In the genomic region with DNA sequence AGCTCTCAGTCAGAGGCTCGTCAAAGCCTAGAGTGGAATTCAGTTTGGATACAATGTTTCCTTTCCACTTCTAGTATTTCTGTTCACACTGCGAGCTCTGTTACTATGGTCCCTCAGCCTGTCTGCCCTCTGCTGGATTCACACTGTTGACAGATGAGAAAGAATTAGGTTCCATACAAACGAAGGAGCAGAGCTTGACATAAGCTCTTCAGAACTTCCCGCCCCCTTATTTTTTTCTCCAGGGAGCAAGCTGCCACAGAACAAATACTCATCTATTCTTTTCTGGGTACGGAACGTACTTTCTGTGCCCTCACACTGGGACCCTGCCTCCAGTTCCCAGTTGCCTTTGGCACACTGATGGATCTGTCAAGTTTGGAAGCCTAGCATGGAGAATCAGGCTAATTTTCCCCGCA, we compare ENCODE assay signal across 15 mouse cellular contexts.
DNase-seq lines count a peak whose midpoint lies in the region; ATAC-seq and TF ChIP-seq lines count a peak whose summit lies in the region.
"Had no signal": no experiment of that assay in that cellular context is flagged by ENCODE, and none has a peak within 500 bp of the region (broad histone marks: within the 10 kb centered on the region; RNA-seq: fewer than 3 reads in every experiment).

No protein-coding gene starts in this region.

- peak; percentile 38 for TF ChIP-seq CTCF in kidney, postnatal 0 days (IDR thresholded peaks at IDR 0.05; ENCODE audit: low read depth)
- TF ChIP-seq CTCF in liver, postnatal 0 days (IDR thresholded peaks at IDR 0.05; ENCODE audit: low read depth) = no peak

- H3K9me3 ChIP-seq in kidney, postnatal 0 days (replicated peaks; ENCODE audit: low read length) = no peaks in the 10 kb centered on the region
- H3K9me3 ChIP-seq in kidney, embryonic 14.5 days (ENCODE audit: control insufficient read depth, low read length) = no peaks in the 10 kb centered on the region
- no peaks in the 10 kb centered on the region for H3K9me3 ChIP-seq in liver, postnatal 0 days (ENCODE audit: low read length)
- H3K9me3 ChIP-seq: forebrain, embryonic 10.5 days; liver, embryonic 12.5 days had no signal

- H3K9ac ChIP-seq in kidney, postnatal 0 days (ENCODE audit: low read depth, low read length) = no peak overlapping the region
- H3K9ac ChIP-seq in kidney, embryonic 14.5 days (ENCODE audit: low read depth, low read length) = no peak overlapping the region
- no peak overlapping the region for H3K9ac ChIP-seq in liver, postnatal 0 days (replicated peaks)
- H3K9ac ChIP-seq: liver, embryonic 12.5 days had no signal

- TF ChIP-seq EP300 in liver, postnatal 0 days (IDR thresholded peaks at IDR 0.05; ENCODE audit: low read depth) = no peak

- peak; percentile 43 to 52 for DNase-seq in cerebellum, postnatal 10 days
- DNase-seq in cerebellum, adult 9-11 months = no peak
- no peak for DNase-seq in kidney, postnatal 0 days (ENCODE audit: low spot score)
- DNase-seq in right cerebral cortex, adult 18-20 months = peak; percentile 34
- DNase-seq in right cerebral cortex, postnatal 14 days = no peak
- no peak for DNase-seq in liver, postnatal 0 days
- no peak for DNase-seq in heart, postnatal 25 days (ENCODE audit: low spot score)
- DNase-seq: heart, adult 11 months; heart, postnatal 4 days; kidney, postnatal 14 days; lung, postnatal 4 days had no signal

- WGBS in kidney, postnatal 0 days = 60% methylated on average over 7 of the region's 7 CpGs
- WGBS in kidney, embryonic 14.5 days = 69% methylated on average over 7 of the region's 7 CpGs
- WGBS in liver, postnatal 0 days (ENCODE audit: insufficient replicate concordance) = 65% methylated on average over 7 of the region's 7 CpGs

- no peaks in the 10 kb centered on the region for H3K36me3 ChIP-seq in kidney, postnatal 0 days (ENCODE audit: insufficient read depth, low read length)
- no peaks in the 10 kb centered on the region for H3K36me3 ChIP-seq in kidney, embryonic 14.5 days (ENCODE audit: control insufficient read depth, insufficient read depth, low read length)
- H3K36me3 ChIP-seq in liver, postnatal 0 days (replicated peaks; ENCODE audit: insufficient read depth, low read length) = no peaks in the 10 kb centered on the region
- H3K36me3 ChIP-seq: forebrain, embryonic 10.5 days; liver, embryonic 12.5 days had no signal

- H3K4me1 ChIP-seq in kidney, postnatal 0 days (replicated peaks; ENCODE audit: insufficient read depth, low read length) = no peaks in the 10 kb centered on the region
- no peaks in the 10 kb centered on the region for H3K4me1 ChIP-seq in kidney, embryonic 14.5 days (ENCODE audit: control insufficient read depth, insufficient read depth, low read length)
- H3K4me1 ChIP-seq in liver, postnatal 0 days (ENCODE audit: insufficient read depth) = no peaks in the 10 kb centered on the region
- H3K4me1 ChIP-seq: liver, embryonic 12.5 days had no signal

- H3K27ac ChIP-seq in kidney, postnatal 0 days = no peak overlapping the region
- H3K27ac ChIP-seq in kidney, embryonic 14.5 days (ENCODE audit: low read depth, low read length) = no peak overlapping the region
- no peak overlapping the region for H3K27ac ChIP-seq in liver, postnatal 0 days (ENCODE audit: low read depth)
- H3K27ac ChIP-seq: forebrain, embryonic 10.5 days; liver, embryonic 12.5 days had no signal

- no peak overlapping the region for H3K4me2 ChIP-seq in kidney, postnatal 0 days (ENCODE audit: low read length)
- no peak overlapping the region for H3K4me2 ChIP-seq in kidney, embryonic 14.5 days (replicated peaks; ENCODE audit: low read depth, low read length)
- H3K4me2 ChIP-seq in liver, postnatal 0 days (ENCODE audit: low read depth, low read length) = no peak overlapping the region
- H3K4me2 ChIP-seq: liver, embryonic 12.5 days had no signal

- no peak overlapping the region for H3K4me3 ChIP-seq in kidney, postnatal 0 days (replicated peaks; ENCODE audit: low read depth, low read length)
- no peak overlapping the region for H3K4me3 ChIP-seq in kidney, embryonic 14.5 days (ENCODE audit: low read length)
- no peak overlapping the region for H3K4me3 ChIP-seq in liver, postnatal 0 days (ENCODE audit: low read depth, low read length)
- H3K4me3 ChIP-seq: forebrain, embryonic 10.5 days; liver, embryonic 12.5 days had no signal

- intact Hi-C loops in heart, postnatal 25 days (cut with DNase I) = no loop called here

- no peaks in the 10 kb centered on the region for H3K27me3 ChIP-seq in kidney, postnatal 0 days (ENCODE audit: insufficient read depth, low read length)
- no peaks in the 10 kb centered on the region for H3K27me3 ChIP-seq in kidney, embryonic 14.5 days (ENCODE audit: control insufficient read depth, insufficient read depth, low read length)
- H3K27me3 ChIP-seq in liver, postnatal 0 days (ENCODE audit: insufficient read depth, low read length) = no peaks in the 10 kb centered on the region
- H3K27me3 ChIP-seq: liver, embryonic 12.5 days had no signal

- no peak for ATAC-seq in kidney, postnatal 0 days (replicated peaks; ENCODE audit: low FRiP score, low read depth)
- no peak for ATAC-seq in kidney, embryonic 14.5 days (ENCODE audit: low FRiP score, low TSS enrichment)
- no peak for ATAC-seq in liver, postnatal 0 days
- ATAC-seq: activated CD4-positive, CD25-positive, alpha-beta regulatory T cell, adult 4 months; liver, embryonic 12.5 days had no signal

Comparison
In these comparisons a context has a peak if more than half of its experiments do, and no peak if none do; other contexts are left out.
1. DNase-seq: peak in cerebellum, postnatal 10 days (2 of 2) and right cerebral cortex, adult 18-20 months (single experiment); none in cerebellum, adult 9-11 months (single experiment), kidney, postnatal 0 days (single experiment), right cerebral cortex, postnatal 14 days (single experiment), liver, postnatal 0 days (single experiment) and heart, postnatal 25 days (single experiment).